Mouse (Mus musculus) forebrain, embryonic 12.5 days (tissue): Measurements from ENCODE around the gene Tmem209. TPM values are rescaled to one million over a fixed set of nuclear protein-coding genes. Genes with fewer than 3 reads are reported as not detected.

Source experiments
- ATAC-seq: fragments of 200-750 bp; cut with Nextera tagmentation; 2 replicates; pipeline ENCODE4 v1.8.0; 2017; ENCODE audit warnings: moderate TSS enrichment; ENCODE audit not compliant: low FRiP score
- H3K27ac ChIP-seq: fragments of 300-500 bp; sonication (generic); 2 replicates; pipeline ENCODE4 v1.5.1; 2016; ENCODE audit warnings: mild to moderate bottlenecking
- H3K27me3 ChIP-seq: fragments of 300-500 bp; sonication (generic); 2 replicates; pipeline ENCODE4 v1.6.1; 2016; ENCODE audit warnings: mild to moderate bottlenecking
- H3K36me3 ChIP-seq: fragments of 300-500 bp; sonication (generic); replicated peaks from 2 replicates; pipeline ENCODE4 v1.6.1; 2016; ENCODE audit warnings: mild to moderate bottlenecking
- H3K4me1 ChIP-seq: fragments of 300-500 bp; sonication (generic); 2 replicates; pipeline ENCODE4 v1.6.1; 2016
- H3K4me2 ChIP-seq: fragments of 300-500 bp; sonication (generic); 2 replicates; pipeline ENCODE4 v1.6.1; 2016; ENCODE audit warnings: mild to moderate bottlenecking, moderate library complexity
- H3K4me3 ChIP-seq: fragments of 300-500 bp; sonication (generic); replicated peaks from 2 replicates; pipeline ENCODE4 v1.5.1; 2016; ENCODE audit warnings: mild to moderate bottlenecking
- H3K9ac ChIP-seq: fragments of 300-500 bp; sonication (generic); 2 replicates; pipeline ENCODE4 v1.6.1; 2016; ENCODE audit warnings: mild to moderate bottlenecking
- H3K9me3 ChIP-seq: fragments of 300-500 bp; sonication (generic); 2 replicates; pipeline ENCODE4 v1.6.1; 2016
- WGBS: fragments of 180-500 bp; shearing (Covaris S2); methylation state at CpG from one replicate; pipeline ENCODE4 v1.1.7; 2016; 5-methylcytosine and 5-hydroxymethylcytosine counted together
- polyA plus RNA-seq: library from polyadenylated mRNA; unstranded; fragments of >200 nt; fragmentation: Nextera tagmentation; extraction: Ambion mirVana; gene quantifications from 2 replicates; pipeline ENCODE4 v1.2.1, GENCODE M21; 2016

The Tmem209 gene
- polyA plus RNA-seq, 1 experiment from 2014 or later, result 49.4 TPM

DNA sequence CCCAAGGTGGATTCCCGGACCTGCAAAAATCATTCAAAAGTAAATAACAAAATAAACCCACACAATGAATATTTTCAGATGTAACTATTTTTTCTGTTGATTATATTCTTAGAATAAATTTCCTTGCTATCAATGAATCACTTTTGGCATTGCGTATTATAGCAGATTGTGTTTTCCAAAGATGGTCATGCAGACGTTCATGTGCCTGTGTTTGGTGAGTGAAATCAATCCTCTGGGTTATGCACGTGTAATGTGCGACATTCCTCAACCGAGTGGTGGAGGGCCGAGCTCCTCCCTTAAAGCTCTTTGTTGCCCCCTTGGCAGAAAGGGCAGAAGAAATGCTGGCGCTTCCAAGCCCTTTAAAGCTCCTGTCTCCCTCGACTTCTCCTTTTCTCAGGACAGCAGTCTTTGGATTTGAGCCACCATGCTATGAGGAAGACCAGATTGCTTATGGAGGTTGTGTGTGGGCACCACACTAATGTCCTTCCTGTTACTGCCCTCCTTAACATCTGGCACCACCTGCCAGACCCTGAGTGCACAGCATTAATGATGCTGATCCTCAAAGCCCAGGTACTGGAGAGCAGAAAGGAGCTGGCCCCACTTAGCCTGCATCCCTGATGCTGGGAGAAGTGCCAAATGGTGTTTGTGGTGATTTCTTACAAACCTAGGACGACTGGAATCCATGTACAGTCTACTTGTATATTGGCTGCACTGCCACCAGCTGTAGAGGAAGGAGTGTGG, 33.4 kb downstream of the Tmem209 start:
- Histone ChIP-seq H3K27ac (no peak overlapping the region), H3K9me3 (no peaks in the 10 kb centered on the region), H3K4me1 (no peaks in the 10 kb centered on the region; the same call in 1 of the 2 replicates), H3K4me3 (no peak overlapping the region), H3K9ac (no peak overlapping the region), H3K36me3 (peaks cover 34% of the 10 kb centered on the region), H3K27me3 (no peaks in the 10 kb centered on the region), H3K4me2 (no peak overlapping the region)
- WGBS, result 74% methylated on average over 10 of the region's 10 CpGs
- no peak for ATAC-seq

DNA sequence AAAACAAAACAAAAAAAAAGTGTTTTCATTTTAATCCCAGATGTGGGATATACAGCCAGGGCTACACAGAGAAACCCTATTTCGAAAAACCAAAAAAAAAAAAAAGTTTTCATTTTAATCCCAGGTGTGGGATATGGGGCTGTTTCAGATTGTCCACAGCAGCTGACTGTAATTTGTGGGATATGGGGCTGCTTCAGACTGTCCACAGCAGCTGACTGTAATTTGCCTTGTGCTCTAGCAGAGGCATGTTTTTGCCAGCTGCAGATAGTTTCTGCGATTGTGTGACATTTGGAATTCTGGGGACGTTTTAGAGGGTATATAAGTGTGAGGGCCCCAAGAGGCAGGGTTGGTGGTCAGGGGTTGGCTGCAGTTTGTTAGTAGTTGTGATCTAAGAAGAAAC, 37.9 kb downstream of the Tmem209 start:
- Histone ChIP-seq H3K4me3 (no peak overlapping the region), H3K9ac (no peak overlapping the region), H3K27me3 (no peaks in the 10 kb centered on the region), H3K4me2 (no peak overlapping the region), H3K36me3 (no peaks in the 10 kb centered on the region; the same call in 1 of the 2 replicates), H3K4me1 (peaks cover 5% of the 10 kb centered on the region; the same call in 1 of the 2 replicates), H3K27ac (no peak overlapping the region), H3K9me3 (no peaks in the 10 kb centered on the region)
- WGBS, result 79% methylated on average over 3 of the region's 3 CpGs
- no peak for ATAC-seq

DNA sequence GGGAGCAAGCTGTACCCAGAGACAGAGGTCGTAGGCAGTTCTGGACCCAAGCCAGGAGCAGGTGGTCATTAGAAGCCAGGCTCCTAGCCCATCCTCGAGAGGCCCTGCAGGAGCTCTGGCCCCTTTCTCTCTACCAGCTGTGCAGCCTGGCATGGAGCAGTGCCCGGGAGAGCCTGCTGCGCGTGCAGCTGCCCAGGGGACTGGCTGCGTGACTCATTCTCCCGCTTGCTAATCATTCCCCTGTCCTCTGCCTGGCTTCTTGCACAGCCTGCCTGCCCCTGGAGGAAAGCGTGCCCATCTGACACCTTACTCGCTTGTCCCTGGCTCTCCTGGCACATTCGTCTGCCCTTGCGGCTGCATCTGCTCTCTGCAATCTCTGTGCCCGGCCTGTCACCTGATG, 40.2 kb downstream of the Tmem209 start:
- 0 out of 2 replicates have a peak overlapping the region, but pooled peaks have one; percentile 13 for H3K27ac ChIP-seq
- no peaks in the 10 kb centered on the region for H3K27me3 ChIP-seq
- no peak overlapping the region for H3K9ac ChIP-seq
- H3K36me3 ChIP-seq, result no peaks in the 10 kb centered on the region
- no peaks in the 10 kb centered on the region for H3K9me3 ChIP-seq
- WGBS, result 83% methylated on average over 12 of the region's 12 CpGs
- no peak overlapping the region for H3K4me2 ChIP-seq
- H3K4me1 ChIP-seq, result peaks cover 5% of the 10 kb centered on the region; the same call in 1 of the 2 replicates
- ATAC-seq, result peak; percentile 49; the same call in 1 of the 2 replicates
- no peak overlapping the region for H3K4me3 ChIP-seq

DNA sequence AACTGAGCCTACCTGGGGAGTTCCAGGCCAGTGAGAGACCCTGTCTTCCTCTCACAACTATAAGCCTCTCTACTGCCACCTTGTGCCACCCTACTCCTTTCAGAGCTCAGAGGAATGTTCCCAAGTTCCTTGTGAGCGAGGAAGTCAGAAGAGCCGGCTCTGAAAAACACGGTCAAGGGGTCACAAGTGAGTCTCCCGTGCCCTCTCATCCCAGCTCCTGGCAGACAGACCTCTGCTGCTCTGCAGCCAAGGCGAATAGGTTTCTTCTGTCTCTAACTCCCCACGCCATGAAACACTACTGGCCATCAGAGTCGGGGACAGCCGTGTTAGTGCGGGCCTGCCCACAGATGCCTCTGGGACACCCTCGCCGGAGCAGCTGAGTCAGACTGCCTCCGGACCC, 40.9 kb downstream of the Tmem209 start:
- no peak overlapping the region for H3K9ac ChIP-seq
- H3K4me1 ChIP-seq, result peaks cover 5% of the 10 kb centered on the region; the same call in 1 of the 2 replicates
- no peaks in the 10 kb centered on the region for H3K9me3 ChIP-seq
- H3K27me3 ChIP-seq, result no peaks in the 10 kb centered on the region
- H3K36me3 ChIP-seq, result no peaks in the 10 kb centered on the region
- 0 out of 2 replicates have a peak overlapping the region, but pooled peaks have one; percentile 13 for H3K27ac ChIP-seq
- ATAC-seq, result no peak
- H3K4me3 ChIP-seq, result no peak overlapping the region
- no peak overlapping the region for H3K4me2 ChIP-seq
- WGBS, result 59% methylated on average over 12 of the region's 12 CpGs

DNA sequence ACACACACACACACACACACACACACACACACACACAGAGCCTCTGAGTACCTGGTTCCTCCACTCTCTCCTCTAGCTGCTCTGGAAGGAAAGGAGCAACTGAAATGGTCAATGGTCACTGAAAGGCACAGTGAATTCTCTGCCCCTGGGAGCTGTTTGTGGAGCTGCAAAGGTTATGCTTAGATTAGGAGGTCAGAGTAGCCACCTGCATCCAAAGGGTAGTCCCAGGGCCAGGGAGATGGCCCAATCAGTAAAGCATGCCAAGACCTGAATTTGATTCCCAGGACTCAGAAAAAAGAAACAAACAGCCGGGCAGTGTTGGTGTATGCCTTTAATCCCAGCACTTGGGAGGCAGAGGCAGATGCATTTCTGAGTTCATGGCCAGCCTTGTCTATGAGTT, 41.5 kb downstream of the Tmem209 start:
- H3K9me3 ChIP-seq, result no peaks in the 10 kb centered on the region
- H3K4me2 ChIP-seq, result no peak overlapping the region
- peaks cover 5% of the 10 kb centered on the region; the same call in 1 of the 2 replicates for H3K4me1 ChIP-seq
- H3K9ac ChIP-seq, result no peak overlapping the region
- H3K27ac ChIP-seq, result no peak overlapping the region
- H3K36me3 ChIP-seq, result no peaks in the 10 kb centered on the region
- no peaks in the 10 kb centered on the region for H3K27me3 ChIP-seq
- no peak overlapping the region for H3K4me3 ChIP-seq
- 74% methylated on average over 1 of the region's 1 CpGs for WGBS
- ATAC-seq, result no peak

DNA sequence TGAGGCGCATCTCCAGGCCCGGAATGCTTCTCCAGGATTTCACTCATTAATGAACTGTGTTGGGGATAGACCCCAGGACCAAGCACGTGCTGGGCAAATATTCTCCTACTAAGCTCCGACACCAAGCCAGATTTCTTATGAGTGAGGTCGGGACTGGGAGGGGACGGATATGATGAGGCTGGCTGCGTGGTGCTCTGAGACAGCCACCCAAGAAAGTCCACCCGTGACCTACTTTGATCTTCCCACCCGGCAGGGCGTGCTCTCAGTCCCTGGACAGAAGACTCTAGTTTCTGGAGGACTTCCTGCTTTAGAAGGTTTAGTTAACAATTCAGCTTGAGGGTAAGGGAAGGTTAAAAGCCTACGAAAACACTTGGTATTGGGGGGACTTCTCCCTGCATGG, 44.0 kb downstream of the Tmem209 start:
- WGBS, result 91% methylated on average over 11 of the region's 11 CpGs
- no peak overlapping the region for H3K4me2 ChIP-seq
- H3K4me1 ChIP-seq, result peaks cover 24% of the 10 kb centered on the region

DNA sequence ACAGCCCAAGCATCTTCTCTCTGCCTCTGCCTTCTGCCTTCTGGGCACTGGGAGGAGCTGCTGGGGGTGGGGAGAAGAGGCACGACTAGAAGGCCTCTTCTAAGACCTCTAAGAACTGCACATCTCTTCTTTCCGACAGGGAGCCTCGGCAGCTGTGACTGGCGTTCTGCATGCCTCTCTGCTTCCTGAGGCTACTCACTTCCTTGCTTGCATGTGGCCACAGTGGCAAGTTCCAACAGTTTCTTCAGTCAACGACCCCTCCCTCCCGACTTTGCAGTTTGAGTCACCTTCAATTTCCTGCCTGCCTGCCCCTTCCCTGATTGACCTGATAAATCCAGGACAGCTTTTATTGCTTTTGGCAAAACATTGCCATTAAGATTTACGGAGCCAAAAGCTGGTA, 46.8 kb downstream of the Tmem209 start:
- no peak overlapping the region for H3K4me3 ChIP-seq
- H3K27me3 ChIP-seq, result peaks cover 5% of the 10 kb centered on the region; the same call in 1 of the 2 replicates
- no peaks in the 10 kb centered on the region for H3K36me3 ChIP-seq
- H3K27ac ChIP-seq, result 0 out of 2 replicates have a peak overlapping the region, but pooled peaks have one; percentile 9
- ATAC-seq, result no peak
- no peak overlapping the region for H3K9ac ChIP-seq
- H3K4me1 ChIP-seq, result peaks cover 37% of the 10 kb centered on the region
- H3K4me2 ChIP-seq, result no peak overlapping the region
- H3K9me3 ChIP-seq, result no peaks in the 10 kb centered on the region
- 54% methylated on average over 7 of the region's 7 CpGs for WGBS

More for the DNA sequence above, 44.0 kb downstream of the Tmem209 start:
- H3K27ac ChIP-seq, result no peak overlapping the region
- peaks cover 5% of the 10 kb centered on the region; the same call in 1 of the 2 replicates for H3K27me3 ChIP-seq
- ATAC-seq, result no peak
- no peaks in the 10 kb centered on the region for H3K9me3 ChIP-seq
- H3K4me3 ChIP-seq, result no peak overlapping the region
- no peak overlapping the region for H3K9ac ChIP-seq
- no peaks in the 10 kb centered on the region for H3K36me3 ChIP-seq

DNA sequence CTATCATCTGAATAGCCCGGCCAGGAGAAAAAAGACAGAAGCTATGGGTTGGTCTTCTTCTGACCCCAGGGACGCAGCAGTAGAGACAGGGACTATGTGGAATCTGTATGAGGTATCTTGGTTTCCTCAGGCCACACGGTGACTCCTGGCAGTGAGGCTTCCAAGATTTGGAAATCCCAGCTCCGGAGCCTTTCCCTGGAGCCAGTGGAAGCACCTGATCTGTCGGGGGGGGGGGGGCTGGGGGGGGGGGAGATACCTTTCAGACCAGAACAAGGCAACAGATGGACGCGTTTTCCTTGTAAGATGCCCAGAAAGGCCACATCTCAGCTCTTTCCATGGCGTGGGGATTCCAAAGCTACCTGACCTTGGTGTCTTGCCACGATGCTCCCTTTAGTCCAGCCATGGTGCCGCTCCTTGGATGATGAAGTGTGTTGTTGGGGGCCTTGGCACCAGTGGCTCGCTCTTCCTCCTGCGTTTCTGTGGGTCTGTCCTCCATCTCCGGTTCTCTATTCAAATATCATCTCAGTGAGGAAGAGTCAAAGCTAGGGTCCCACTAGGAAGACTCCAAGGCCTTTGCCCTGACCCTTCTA, 47.7 kb downstream of the Tmem209 start:
- WGBS, result 83% methylated on average over 13 of the region's 13 CpGs
- Histone ChIP-seq H3K9ac (peak overlapping the region; percentile 49; the same call in 1 of the 2 replicates), H3K4me3 (no peak overlapping the region), H3K27me3 (peaks cover 5% of the 10 kb centered on the region; the same call in 1 of the 2 replicates), H3K4me1 (peaks cover 37% of the 10 kb centered on the region), H3K9me3 (no peaks in the 10 kb centered on the region), H3K27ac (peak overlapping the region; percentile 99), H3K36me3 (no peaks in the 10 kb centered on the region), H3K4me2 (no peak overlapping the region)
- ATAC-seq, result no peak

DNA sequence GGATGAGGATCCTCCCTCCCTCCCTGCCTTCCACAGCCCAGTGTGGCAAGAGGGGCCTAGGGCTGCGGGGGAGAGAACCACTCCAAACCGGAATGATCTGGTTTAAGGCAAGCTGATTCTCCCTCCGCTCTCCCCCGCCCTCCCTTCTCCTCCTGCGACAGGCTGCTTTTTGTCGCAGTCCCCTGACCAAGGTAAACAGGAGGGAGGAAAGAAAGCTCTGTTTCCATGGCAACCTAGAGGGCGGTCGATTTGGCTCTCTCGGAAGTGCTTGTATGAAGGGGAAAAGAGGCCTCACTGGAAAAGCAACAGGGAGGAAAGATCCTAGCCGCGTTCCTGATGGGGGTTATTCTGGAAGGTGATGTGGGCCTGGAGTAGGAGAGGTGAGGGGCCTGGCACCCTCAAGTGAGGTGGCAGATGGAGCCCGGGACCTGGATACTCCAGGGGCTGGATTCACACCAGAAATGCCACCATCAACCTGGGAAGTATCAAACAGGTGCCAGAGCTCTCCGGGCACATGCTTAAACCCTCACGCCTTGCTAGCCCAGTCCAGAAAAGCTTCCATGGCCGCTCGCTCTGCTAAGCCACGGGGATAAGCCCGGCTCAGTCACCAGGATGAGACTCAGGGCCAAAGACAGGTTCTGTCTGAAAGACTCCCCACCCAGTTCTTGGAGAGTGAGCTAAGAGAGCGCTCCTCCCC, 48.7 kb downstream of the Tmem209 start:
- H3K9me3 ChIP-seq, result no peaks in the 10 kb centered on the region
- H3K4me3 ChIP-seq, result no peak overlapping the region; the same call in 1 of the 2 replicates
- peak overlapping the region; percentile 99 for H3K27ac ChIP-seq
- H3K4me2 ChIP-seq, result peak overlapping the region; percentile 63
- peak overlapping the region; percentile 71 for H3K9ac ChIP-seq
- WGBS, result 7% methylated on average over 18 of the region's 19 CpGs
- peak; percentile 94 for ATAC-seq
- peaks cover 5% of the 10 kb centered on the region; the same call in 1 of the 2 replicates for H3K27me3 ChIP-seq
- H3K4me1 ChIP-seq, result peaks cover 37% of the 10 kb centered on the region
- H3K36me3 ChIP-seq, result 0 out of 2 replicates have a peak, but pooled peaks cover 4% of the 10 kb centered on the region

DNA sequence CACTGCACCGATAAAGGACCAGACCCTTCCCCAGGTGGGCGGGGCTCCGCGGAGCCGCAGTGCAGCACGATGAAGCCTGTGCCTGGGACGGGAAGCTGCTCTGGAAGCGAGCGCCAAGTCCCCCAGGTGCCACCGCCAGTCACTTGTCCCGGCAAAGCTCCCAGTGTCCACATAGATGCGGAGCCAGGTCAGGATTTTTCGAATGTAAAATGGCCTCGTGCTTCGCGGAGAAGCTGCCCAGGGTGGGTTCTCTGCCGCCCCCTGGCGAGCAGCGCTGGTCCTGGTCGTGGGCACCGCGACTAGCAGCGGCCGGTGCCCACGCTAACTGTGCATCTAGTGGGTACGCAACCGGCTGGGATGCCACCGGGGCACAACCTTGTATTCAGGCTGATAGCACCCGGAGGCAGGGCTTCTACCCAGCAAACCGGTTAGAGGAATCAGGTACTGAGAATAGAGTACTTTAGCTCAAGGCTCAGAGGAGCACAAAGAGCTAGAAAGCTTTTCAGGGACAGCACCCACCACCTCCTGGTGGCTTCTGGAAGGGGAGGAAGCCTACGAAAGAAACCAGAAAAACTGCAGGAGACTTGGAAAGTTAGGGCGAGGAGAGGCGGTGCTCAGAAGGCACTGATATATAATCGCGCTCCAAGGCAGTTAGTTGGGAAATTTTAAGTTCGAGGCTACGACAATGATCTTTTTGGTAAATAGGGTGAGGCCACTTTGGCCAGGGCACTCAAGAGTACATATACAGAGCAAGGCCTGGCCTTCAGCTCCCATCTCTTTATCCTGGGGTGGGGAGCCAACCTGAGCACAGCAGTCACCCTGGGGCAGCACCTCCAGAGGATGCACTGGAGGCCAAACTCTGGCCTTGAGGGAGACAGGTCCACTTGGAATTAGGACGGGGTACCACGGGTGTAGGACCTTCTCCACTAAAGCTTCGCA, 49.5 kb downstream of the Tmem209 start:
- peak overlapping the region; percentile 63 for H3K4me2 ChIP-seq
- H3K4me3 ChIP-seq, result peak overlapping the region; percentile 45
- 5% methylated on average over 40 of the region's 40 CpGs for WGBS
- peak overlapping the region; percentile 99 for H3K27ac ChIP-seq
- peaks cover 37% of the 10 kb centered on the region for H3K4me1 ChIP-seq
- no peaks in the 10 kb centered on the region for H3K9me3 ChIP-seq
- H3K36me3 ChIP-seq, result peaks cover 11% of the 10 kb centered on the region
- peak overlapping the region; percentile 71 for H3K9ac ChIP-seq
- peaks cover 5% of the 10 kb centered on the region; the same call in 1 of the 2 replicates for H3K27me3 ChIP-seq
- ATAC-seq, result peak; percentile 55; the same call in 1 of the 2 replicates

DNA sequence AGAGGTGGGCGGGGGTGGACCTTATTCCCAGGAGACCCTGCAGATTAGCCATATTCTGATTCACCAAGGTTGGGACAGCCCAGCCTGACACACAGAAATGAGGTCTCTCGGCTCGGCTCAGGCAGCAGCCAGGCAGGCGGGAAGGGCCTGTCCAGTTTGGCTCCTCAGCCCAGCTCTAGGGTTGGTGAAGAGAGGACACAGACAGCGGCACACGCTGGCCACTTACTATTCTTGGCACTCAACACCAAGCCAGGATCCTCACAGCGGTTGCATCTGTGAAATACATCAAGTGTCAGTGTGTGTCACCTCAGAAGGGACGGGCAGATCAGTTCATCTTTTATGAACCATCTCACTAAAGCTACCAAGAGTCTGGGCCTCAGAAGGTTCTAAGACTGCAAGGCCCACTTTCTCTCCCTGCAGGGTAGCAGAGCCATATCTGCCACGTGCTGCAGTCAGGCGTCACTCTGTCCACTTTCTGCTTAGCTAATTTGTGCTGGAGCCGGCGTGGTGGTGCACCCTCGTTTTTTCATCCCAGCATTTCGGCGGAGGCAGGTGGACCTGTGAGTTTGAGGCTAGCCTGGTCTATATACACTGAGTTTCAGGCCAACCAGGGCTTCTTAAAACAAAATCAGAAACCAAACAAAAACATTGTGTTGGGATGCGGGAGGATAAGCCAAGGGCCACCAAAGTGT, 50.4 kb downstream of the Tmem209 start:
- H3K9ac ChIP-seq, result peak overlapping the region; percentile 71
- H3K4me3 ChIP-seq, result peak overlapping the region; percentile 45
- H3K27me3 ChIP-seq, result peaks cover 5% of the 10 kb centered on the region; the same call in 1 of the 2 replicates
- ATAC-seq, result no peak
- peaks cover 37% of the 10 kb centered on the region for H3K4me1 ChIP-seq
- H3K27ac ChIP-seq, result peak overlapping the region; percentile 99
- H3K36me3 ChIP-seq, result peaks cover 18% of the 10 kb centered on the region
- H3K4me2 ChIP-seq, result peak overlapping the region; percentile 63
- no peaks in the 10 kb centered on the region for H3K9me3 ChIP-seq
- 73% methylated on average over 16 of the region's 16 CpGs for WGBS
